Mouse (Mus musculus): ENCODE measurements around the gene Cnpy3.

Cnpy3 gene

GRCm38 (mm10) chr17:46782341-46783221 lies 30.6 kb upstream of the Cnpy3 start, which contains the start of gene Rpl7l1:
Gene Rpl7l1 (minus strand): TSS chr17:46782672.
- TF ChIP-seq POU5F1 (IDR thresholded peaks at IDR 0.05; ENCODE audit: borderline replicate concordance, low read length) (no peak), CTCF (conservative IDR thresholded peaks at IDR 0.05; ENCODE audit: low read length) (peak; percentile 75)

GRCm38 (mm10) chr17:46781876-46782275 lies 29.9 kb upstream of the Cnpy3 start:
- TF ChIP-seq NANOG (IDR thresholded peaks at IDR 0.05; ENCODE audit: borderline replicate concordance, low read length) (no peak), POU5F1 (IDR thresholded peaks at IDR 0.05; ENCODE audit: borderline replicate concordance, low read length) (no peak), CTCF (conservative IDR thresholded peaks at IDR 0.05; ENCODE audit: low read length) (no peak)
- H3K4me1 ChIP-seq (replicated peaks; ENCODE audit: low read depth, low read length), result peaks cover 51% of the 10 kb centered on the region
- peaks cover 48% of the 10 kb centered on the region for H3K36me3 ChIP-seq (ENCODE audit: insufficient read depth, low read length)
- H3K4me3 ChIP-seq (replicated peaks; ENCODE audit: low read length), result peak overlapping the region; percentile 93
- H3K27me3 ChIP-seq (ENCODE audit: insufficient read depth, low read length), result no peaks in the 10 kb centered on the region
- H3K9me3 ChIP-seq (ENCODE audit: low read length), result peaks cover 4% of the 10 kb centered on the region; the same call in 1 of the 2 replicates

More at GRCm38 (mm10) chr17:46782341-46783221, 30.6 kb upstream of the Cnpy3 start, which contains the start of gene Rpl7l1:
- Histone ChIP-seq H3K27me3 (ENCODE audit: insufficient read depth, low read length) (no peaks in the 10 kb centered on the region), H3K4me1 (replicated peaks; ENCODE audit: low read depth, low read length) (peaks cover 52% of the 10 kb centered on the region), H3K9me3 (ENCODE audit: low read length) (peaks cover 4% of the 10 kb centered on the region; the same call in 1 of the 2 replicates), H3K36me3 (ENCODE audit: insufficient read depth, low read length) (peaks cover 41% of the 10 kb centered on the region), H3K4me3 (replicated peaks; ENCODE audit: low read length) (peak within 1 kb of the TSS; percentile 93)

- Histone ChIP-seq H3K4me1 (replicated peaks; ENCODE audit: low read depth, low read length) (peaks cover 77% of the 10 kb centered on the region), H3K4me3 (replicated peaks; ENCODE audit: low read length) (no peak overlapping the region), H3K9me3 (ENCODE audit: low read length) (no peaks in the 10 kb centered on the region), H3K36me3 (ENCODE audit: insufficient read depth, low read length) (peaks cover 72% of the 10 kb centered on the region), H3K27me3 (ENCODE audit: insufficient read depth, low read length) (no peaks in the 10 kb centered on the region)
- TF ChIP-seq NANOG (IDR thresholded peaks at IDR 0.05; ENCODE audit: borderline replicate concordance, low read length) (no peak), POU5F1 (IDR thresholded peaks at IDR 0.05; ENCODE audit: borderline replicate concordance, low read length) (no peak), CTCF (conservative IDR thresholded peaks at IDR 0.05; ENCODE audit: low read length) (no peak)
Measured at GRCm38 (mm10) chr17:46776087-46776486, 24.1 kb upstream of the Cnpy3 start.

GRCm38 (mm10) chr17:46775070-46775469 lies 23.1 kb upstream of the Cnpy3 start:
- H3K9me3 ChIP-seq (ENCODE audit: low read length), result no peaks in the 10 kb centered on the region
- H3K36me3 ChIP-seq (ENCODE audit: insufficient read depth, low read length), result peaks cover 62% of the 10 kb centered on the region
- peaks cover 75% of the 10 kb centered on the region for H3K4me1 ChIP-seq (replicated peaks; ENCODE audit: low read depth, low read length)
- H3K27me3 ChIP-seq (ENCODE audit: insufficient read depth, low read length), result peaks cover 3% of the 10 kb centered on the region; the same call in 1 of the 2 replicates
- TF ChIP-seq NANOG (IDR thresholded peaks at IDR 0.05; ENCODE audit: borderline replicate concordance, low read length) (no peak), CTCF (conservative IDR thresholded peaks at IDR 0.05; ENCODE audit: low read length) (no peak), POU5F1 (IDR thresholded peaks at IDR 0.05; ENCODE audit: borderline replicate concordance, low read length) (no peak)
- H3K4me3 ChIP-seq (replicated peaks; ENCODE audit: low read length), result no peak overlapping the region

- Histone ChIP-seq H3K4me3 (replicated peaks; ENCODE audit: low read length) (peak overlapping the region; percentile 98), H3K36me3 (ENCODE audit: insufficient read depth, low read length) (peaks cover 53% of the 10 kb centered on the region), H3K4me1 (replicated peaks; ENCODE audit: low read depth, low read length) (peaks cover 66% of the 10 kb centered on the region), H3K27me3 (ENCODE audit: insufficient read depth, low read length) (peaks cover 5% of the 10 kb centered on the region; the same call in 1 of the 2 replicates), H3K9me3 (ENCODE audit: low read length) (no peaks in the 10 kb centered on the region)
- no peak for TF ChIP-seq NANOG (IDR thresholded peaks at IDR 0.05; ENCODE audit: borderline replicate concordance, low read length)
- TF ChIP-seq CTCF (conservative IDR thresholded peaks at IDR 0.05; ENCODE audit: low read length), result no peak
- TF ChIP-seq POU5F1 (IDR thresholded peaks at IDR 0.05; ENCODE audit: borderline replicate concordance, low read length), result no peak
Measured at GRCm38 (mm10) chr17:46774131-46774472, 22.1 kb upstream of the Cnpy3 start.

GRCm38 (mm10) chr17:46773278-46774130 lies 21.5 kb upstream of the Cnpy3 start:
- H3K36me3 ChIP-seq (ENCODE audit: insufficient read depth, low read length), result peaks cover 47% of the 10 kb centered on the region
- H3K4me3 ChIP-seq (replicated peaks; ENCODE audit: low read length), result peak overlapping the region; percentile 98
- TF ChIP-seq CTCF (conservative IDR thresholded peaks at IDR 0.05; ENCODE audit: low read length), result peak; percentile 5; the same call in 1 of the 2 replicates
- TF ChIP-seq POU5F1 (IDR thresholded peaks at IDR 0.05; ENCODE audit: borderline replicate concordance, low read length), result no peak
- no peak for TF ChIP-seq NANOG (IDR thresholded peaks at IDR 0.05; ENCODE audit: borderline replicate concordance, low read length)
- peaks cover 5% of the 10 kb centered on the region; the same call in 1 of the 2 replicates for H3K27me3 ChIP-seq (ENCODE audit: insufficient read depth, low read length)
- no peaks in the 10 kb centered on the region for H3K9me3 ChIP-seq (ENCODE audit: low read length)
- peaks cover 60% of the 10 kb centered on the region for H3K4me1 ChIP-seq (replicated peaks; ENCODE audit: low read depth, low read length)

GRCm38 (mm10) chr17:46772404-46773277 lies 20.6 kb upstream of the Cnpy3 start, which contains the start of gene 2310039H08Rik:
Gene 2310039H08Rik (plus strand): TSS chr17:46772635.
- Histone ChIP-seq H3K4me3 (replicated peaks; ENCODE audit: low read length) (peak within 1 kb of the TSS; percentile 98), H3K36me3 (ENCODE audit: insufficient read depth, low read length) (peaks cover 38% of the 10 kb centered on the region), H3K27me3 (ENCODE audit: insufficient read depth, low read length) (peaks cover 5% of the 10 kb centered on the region; the same call in 1 of the 2 replicates), H3K9me3 (ENCODE audit: low read length) (no peaks in the 10 kb centered on the region), H3K4me1 (replicated peaks; ENCODE audit: low read depth, low read length) (peaks cover 59% of the 10 kb centered on the region)
- TF ChIP-seq POU5F1 (IDR thresholded peaks at IDR 0.05; ENCODE audit: borderline replicate concordance, low read length) (no peak), CTCF (conservative IDR thresholded peaks at IDR 0.05; ENCODE audit: low read length) (no peak), NANOG (IDR thresholded peaks at IDR 0.05; ENCODE audit: borderline replicate concordance, low read length) (no peak)

All from E14TG2a.4 (cell line).